Mouse (Mus musculus) myocyte (in vitro differentiated cells): ENCODE measurements around the gene Gm29423. TPM values are rescaled to one million over a fixed set of nuclear protein-coding genes. Genes with fewer than 3 reads are reported as not detected.
"Not testable (repeated sequence)": the region's sequence is repeated elsewhere in the genome, so short reads cannot be mapped to it uniquely, and the experiment has no call there.

Source experiments
- H3K27me3 ChIP-seq: one replicate; pipeline ENCODE4 v1.6.1; 2011; ENCODE audit not compliant: control insufficient read depth, insufficient read depth, insufficient read length
- H3K36me3 ChIP-seq: one replicate; pipeline ENCODE4 v1.6.1; 2011; ENCODE audit not compliant: control insufficient read depth, insufficient read depth
- H3K4me2 ChIP-seq: one replicate; pipeline ENCODE4 v1.6.1; 2011; ENCODE audit warnings: low read depth, control low read depth
- H3K4me3 ChIP-seq: one replicate; pipeline ENCODE4 v1.5.1; 2011; ENCODE audit warnings: mild to moderate bottlenecking, control low read depth, moderate library complexity
- H3K79me2 ChIP-seq: one replicate; pipeline ENCODE4 v1.6.1; 2011; ENCODE audit not compliant: control insufficient read depth, insufficient read depth
- H3ac ChIP-seq: one replicate; pipeline ENCODE4 v1.6.1; 2011; ENCODE audit not compliant: control insufficient read depth, insufficient read length
- polyA plus RNA-seq: library from polyadenylated mRNA; unstranded; fragments of >200 nt; fragmentation: generic; extraction: Trizol; gene quantifications from one replicate; pipeline ENCODE4 v1.2.1, GENCODE M21; 2012; ENCODE audit warnings: missing spikeins

Gm29423 gene
- not detected for polyA plus RNA-seq

GRCm38 (mm10) chrY:70303187-70303586, at the start of gene Gm29423, which contains the start of gene Gm29644:
Gene Gm29423, minus strand, starts transcription at chrY:70303287.
Gene Gm29644, minus strand, starts transcription at chrY:70303343.
- H3K79me2 ChIP-seq, H3K4me2 ChIP-seq, H3K27me3 ChIP-seq, H3K36me3 ChIP-seq, H3ac ChIP-seq, H3K4me3 ChIP-seq: not testable (repeated sequence)

GRCm38 (mm10) chrY:70273542-70273941, 29.5 kb downstream of the Gm29423 start, which contains the start of gene Gm21118:
Gene Gm21118, minus strand, starts transcription at chrY:70273642.
- not testable (repeated sequence) for H3K36me3 ChIP-seq, H3K4me3 ChIP-seq, H3K79me2 ChIP-seq, H3K27me3 ChIP-seq, H3ac ChIP-seq, H3K4me2 ChIP-seq

Other genes starting within 250 kb of the Gm29423 start
- not detected for gene Gm21118, start 29.6 kb downstream of the Gm29423 start, polyA plus RNA-seq
- gene Gm29644, start 56 bp upstream of the Gm29423 start, polyA plus RNA-seq, result not detected
- gene Gm20888, start 138.6 kb upstream of the Gm29423 start, polyA plus RNA-seq, result not detected